Mouse (Mus musculus): Measurements from ENCODE around the gene Cfap45. TPM values are rescaled to one million over a fixed set of nuclear protein-coding genes. Genes with fewer than 3 reads are reported as not detected.

Cfap45 gene
- polyA plus RNA-seq, 1 experiment from 2014 or later = 1.1 TPM

- Histone ChIP-seq H3K9ac (no peak overlapping the region), H3K4me3 (no peak overlapping the region), H3K27me3 (no peaks in the 10 kb centered on the region), H3K4me2 (replicated peaks) (no peak overlapping the region), H3K36me3 (no peaks in the 10 kb centered on the region), H3K27ac (no peak overlapping the region), H3K9me3 (no peaks in the 10 kb centered on the region), H3K4me1 (peaks cover 20% of the 10 kb centered on the region)
- 79% methylated on average over 5 of the region's 5 CpGs for WGBS
- ATAC-seq (ENCODE audit: insufficient number of reproducible peaks, insufficient read depth, low FRiP score, low TSS enrichment) = no peak
Measured at GRCm38 (mm10) chr1:172509235-172509634, 11.4 kb upstream of the Cfap45 start.

GRCm38 (mm10) chr1:172509983-172510382, 10.6 kb upstream of the Cfap45 start:
- ATAC-seq (ENCODE audit: insufficient number of reproducible peaks, insufficient read depth, low FRiP score, low TSS enrichment) = no peak; the same call in 1 of the 2 replicates
- Histone ChIP-seq H3K27me3 (no peaks in the 10 kb centered on the region), H3K4me3 (no peak overlapping the region), H3K4me2 (replicated peaks) (peak overlapping the region; percentile 7; the same call in 1 of the 2 replicates), H3K36me3 (no peaks in the 10 kb centered on the region), H3K27ac (no peak overlapping the region), H3K9ac (no peak overlapping the region), H3K4me1 (peaks cover 13% of the 10 kb centered on the region; the same call in 1 of the 2 replicates), H3K9me3 (no peaks in the 10 kb centered on the region)
- WGBS = 42% methylated on average over 8 of the region's 8 CpGs

GRCm38 (mm10) chr1:172510421-172510972, 10.1 kb upstream of the Cfap45 start:
- no peaks in the 10 kb centered on the region for H3K9me3 ChIP-seq
- H3K36me3 ChIP-seq = no peaks in the 10 kb centered on the region
- peak; percentile 45; the same call in 1 of the 2 replicates for ATAC-seq (ENCODE audit: insufficient number of reproducible peaks, insufficient read depth, low FRiP score, low TSS enrichment)
- peaks cover 13% of the 10 kb centered on the region; the same call in 1 of the 2 replicates for H3K4me1 ChIP-seq
- H3K9ac ChIP-seq = no peak overlapping the region
- no peak overlapping the region for H3K27ac ChIP-seq
- no peaks in the 10 kb centered on the region for H3K27me3 ChIP-seq
- no peak overlapping the region for H3K4me3 ChIP-seq
- H3K4me2 ChIP-seq (replicated peaks) = peak overlapping the region; percentile 7; the same call in 1 of the 2 replicates
- 16% methylated on average over 13 of the region's 13 CpGs for WGBS

- no peak overlapping the region for H3K4me3 ChIP-seq
- H3K4me2 ChIP-seq (replicated peaks) = peak overlapping the region; percentile 36
- H3K9ac ChIP-seq = no peak overlapping the region
- peaks cover 13% of the 10 kb centered on the region; the same call in 1 of the 2 replicates for H3K4me1 ChIP-seq
- H3K9me3 ChIP-seq = no peaks in the 10 kb centered on the region
- no peaks in the 10 kb centered on the region for H3K27me3 ChIP-seq
- no peaks in the 10 kb centered on the region for H3K36me3 ChIP-seq
- no peak overlapping the region for H3K27ac ChIP-seq
- no peak for ATAC-seq (ENCODE audit: insufficient number of reproducible peaks, insufficient read depth, low FRiP score, low TSS enrichment)
- 19% methylated on average over 13 of the region's 13 CpGs for WGBS
Measured at GRCm38 (mm10) chr1:172512962-172513361, 7.6 kb upstream of the Cfap45 start.

GRCm38 (mm10) chr1:172513525-172514212, 6.9 kb upstream of the Cfap45 start:
- H3K4me3 ChIP-seq = no peak overlapping the region
- peaks cover 13% of the 10 kb centered on the region; the same call in 1 of the 2 replicates for H3K4me1 ChIP-seq
- H3K9me3 ChIP-seq = no peaks in the 10 kb centered on the region
- no peak for ATAC-seq (ENCODE audit: insufficient number of reproducible peaks, insufficient read depth, low FRiP score, low TSS enrichment)
- no peaks in the 10 kb centered on the region for H3K27me3 ChIP-seq
- no peak overlapping the region for H3K27ac ChIP-seq
- H3K9ac ChIP-seq = no peak overlapping the region
- no peak overlapping the region for H3K4me2 ChIP-seq (replicated peaks)
- WGBS = 76% methylated on average over 17 of the region's 17 CpGs
- no peaks in the 10 kb centered on the region for H3K36me3 ChIP-seq

- WGBS = 69% methylated on average over 4 of the region's 4 CpGs
- no peak for ATAC-seq (ENCODE audit: insufficient number of reproducible peaks, insufficient read depth, low FRiP score, low TSS enrichment)
- Histone ChIP-seq H3K9me3 (no peaks in the 10 kb centered on the region), H3K36me3 (no peaks in the 10 kb centered on the region), H3K4me3 (no peak overlapping the region), H3K27ac (no peak overlapping the region), H3K4me2 (replicated peaks) (no peak overlapping the region), H3K9ac (no peak overlapping the region), H3K4me1 (peaks cover 13% of the 10 kb centered on the region; the same call in 1 of the 2 replicates), H3K27me3 (no peaks in the 10 kb centered on the region)
Measured at GRCm38 (mm10) chr1:172514213-172514529, 6.4 kb upstream of the Cfap45 start.

GRCm38 (mm10) chr1:172514551-172515268, 5.9 kb upstream of the Cfap45 start:
- no peak overlapping the region for H3K4me3 ChIP-seq
- no peak for ATAC-seq (ENCODE audit: insufficient number of reproducible peaks, insufficient read depth, low FRiP score, low TSS enrichment)
- no peaks in the 10 kb centered on the region for H3K36me3 ChIP-seq
- H3K9ac ChIP-seq = no peak overlapping the region
- peaks cover 13% of the 10 kb centered on the region; the same call in 1 of the 2 replicates for H3K4me1 ChIP-seq
- WGBS = 78% methylated on average over 7 of the region's 7 CpGs
- no peak overlapping the region for H3K27ac ChIP-seq
- no peak overlapping the region for H3K4me2 ChIP-seq (replicated peaks)
- no peaks in the 10 kb centered on the region for H3K9me3 ChIP-seq
- H3K27me3 ChIP-seq = no peaks in the 10 kb centered on the region

GRCm38 (mm10) chr1:172515396-172515795, 5.2 kb upstream of the Cfap45 start:
- Histone ChIP-seq H3K27ac (no peak overlapping the region), H3K4me3 (no peak overlapping the region), H3K9me3 (no peaks in the 10 kb centered on the region), H3K27me3 (no peaks in the 10 kb centered on the region), H3K4me1 (peaks cover 13% of the 10 kb centered on the region; the same call in 1 of the 2 replicates), H3K36me3 (no peaks in the 10 kb centered on the region), H3K9ac (no peak overlapping the region), H3K4me2 (replicated peaks) (no peak overlapping the region)
- ATAC-seq (ENCODE audit: insufficient number of reproducible peaks, insufficient read depth, low FRiP score, low TSS enrichment) = no peak
- WGBS = 61% methylated on average over 1 of the region's 1 CpGs

GRCm38 (mm10) chr1:172518013-172518412, 2.6 kb upstream of the Cfap45 start:
- Histone ChIP-seq H3K36me3 (no peaks in the 10 kb centered on the region), H3K27ac (no peak overlapping the region), H3K27me3 (no peaks in the 10 kb centered on the region), H3K4me2 (replicated peaks) (no peak overlapping the region), H3K9me3 (no peaks in the 10 kb centered on the region), H3K4me1 (peaks cover 13% of the 10 kb centered on the region; the same call in 1 of the 2 replicates), H3K4me3 (no peak overlapping the region), H3K9ac (no peak overlapping the region)
- ATAC-seq (ENCODE audit: insufficient number of reproducible peaks, insufficient read depth, low FRiP score, low TSS enrichment) = no peak
- WGBS = 74% methylated on average over 4 of the region's 4 CpGs

- Histone ChIP-seq H3K27me3 (no peaks in the 10 kb centered on the region), H3K9ac (no peak overlapping the region), H3K4me2 (replicated peaks) (no peak overlapping the region), H3K9me3 (no peaks in the 10 kb centered on the region), H3K27ac (no peak overlapping the region), H3K4me3 (no peak overlapping the region), H3K4me1 (peaks cover 10% of the 10 kb centered on the region; the same call in 1 of the 2 replicates), H3K36me3 (no peaks in the 10 kb centered on the region)
- 52% methylated on average over 6 of the region's 6 CpGs for WGBS
- no peak for ATAC-seq (ENCODE audit: insufficient number of reproducible peaks, insufficient read depth, low FRiP score, low TSS enrichment)
Measured at GRCm38 (mm10) chr1:172519644-172520043, 957 bp upstream of the Cfap45 start.

- H3K27ac ChIP-seq = no peak overlapping the region
- no peak overlapping the region for H3K4me2 ChIP-seq (replicated peaks)
- no peaks in the 10 kb centered on the region for H3K36me3 ChIP-seq
- peaks cover 10% of the 10 kb centered on the region; the same call in 1 of the 2 replicates for H3K4me1 ChIP-seq
- peaks cover 4% of the 10 kb centered on the region; the same call in 1 of the 2 replicates for H3K27me3 ChIP-seq
- no peak overlapping the region for H3K9ac ChIP-seq
- no peak overlapping the region for H3K4me3 ChIP-seq
- no peak for ATAC-seq (ENCODE audit: insufficient number of reproducible peaks, insufficient read depth, low FRiP score, low TSS enrichment)
- H3K9me3 ChIP-seq = no peaks in the 10 kb centered on the region
- 62% methylated on average over 7 of the region's 7 CpGs for WGBS
Measured at GRCm38 (mm10) chr1:172522524-172522923, 1.9 kb downstream of the Cfap45 start.
